Mouse (Mus musculus) embryonic fibroblast, embryonic 13.5 days (primary cell): ENCODE measurements around the gene Prr18.

ENCODE experiments used
- CTCF ChIP-seq: IDR thresholded peaks from 2 replicates; pipeline ENCODE4 v1.5.1; 2011; ENCODE audit warnings: mild to moderate bottlenecking, control low read depth, low read length, moderate library complexity, borderline replicate concordance; ENCODE audit not compliant: insufficient read depth
- POLR2A ChIP-seq: IDR thresholded peaks from 2 replicates; pipeline ENCODE4 v1.6.1; 2011; ENCODE audit warnings: low read depth, mild to moderate bottlenecking, control low read depth, low read length, moderate library complexity

GRCm38 (mm10) chr17:8377298-8377697 is 40.0 kb downstream of the Prr18 start:
- TF ChIP-seq CTCF (no peak), POLR2A (no peak)
